Mouse (Mus musculus) layer of hippocampus, adult 18-20 months (tissue): Measurements from ENCODE around the gene Il9. TPM values are rescaled to one million over a fixed set of nuclear protein-coding genes. Genes with fewer than 3 reads are reported as not detected.
A peak's percentile ranks its signal among the peaks of the same experiment; 100 is the strongest.

Source experiments
- DNase-seq, 2 experiments: peaks; one replicate each; pipeline ENCODE4 v3.0.0; 2022; ENCODE audit warnings: low spot score in 2 of 2
- long read RNA-seq: library from polyadenylated mRNA; stranded (forward); transcript quantifications from one replicate; pipeline ENCODE4 v2.0.0, GENCODE M21; 2021
- total RNA-seq, 2 experiments: library from RNA; stranded (reverse); gene quantifications; 2 replicates each; pipeline ENCODE4 v1.2.3; 2021

The Il9 gene
- total RNA-seq = not detected
- long read RNA-seq = 0 reads

DNA sequence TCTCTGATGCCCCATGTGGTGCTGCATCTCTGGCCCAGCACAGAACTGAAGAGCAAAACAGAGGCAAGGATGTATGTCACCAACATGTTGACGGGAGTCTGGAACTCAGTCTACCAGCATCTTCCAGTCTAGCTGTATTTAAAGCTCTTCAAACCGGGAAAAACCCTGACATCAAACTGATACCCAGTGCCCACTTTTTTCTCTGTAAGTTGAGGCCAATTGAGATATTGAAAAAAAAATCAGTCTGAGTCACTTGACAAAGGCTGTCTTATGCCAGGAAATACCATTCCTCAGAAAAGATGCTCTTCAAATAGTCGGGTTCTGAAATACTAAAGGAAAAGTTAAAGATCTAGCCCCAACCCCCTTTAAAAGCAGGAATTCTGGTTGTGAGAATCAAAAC lies at the start of gene Il9:
Gene Il9, minus strand, starts transcription at position 101 of the 400 bp plus-strand sequence.
- DNase-seq = no peak

DNA sequence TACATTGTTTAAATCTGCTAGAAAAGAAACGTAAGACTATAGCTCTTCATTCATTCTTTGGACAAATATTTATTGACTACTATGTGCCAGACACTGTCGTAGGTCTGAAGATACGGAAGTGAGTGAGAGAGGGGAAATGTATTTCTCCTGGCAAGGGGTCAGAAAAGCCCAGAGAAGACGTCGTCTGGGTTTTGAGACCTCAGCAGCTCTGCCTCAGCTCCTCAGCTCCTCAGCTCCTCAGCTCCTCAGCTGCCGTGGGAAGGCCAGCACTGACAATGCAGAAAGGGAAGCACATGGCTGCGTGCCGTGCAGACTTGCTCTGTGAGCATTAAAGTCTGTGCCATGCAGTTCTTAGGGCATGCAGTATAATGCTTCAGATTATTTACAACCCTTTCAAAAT lies 47.6 kb upstream of the Il9 start:
- DNase-seq = no peak

DNA sequence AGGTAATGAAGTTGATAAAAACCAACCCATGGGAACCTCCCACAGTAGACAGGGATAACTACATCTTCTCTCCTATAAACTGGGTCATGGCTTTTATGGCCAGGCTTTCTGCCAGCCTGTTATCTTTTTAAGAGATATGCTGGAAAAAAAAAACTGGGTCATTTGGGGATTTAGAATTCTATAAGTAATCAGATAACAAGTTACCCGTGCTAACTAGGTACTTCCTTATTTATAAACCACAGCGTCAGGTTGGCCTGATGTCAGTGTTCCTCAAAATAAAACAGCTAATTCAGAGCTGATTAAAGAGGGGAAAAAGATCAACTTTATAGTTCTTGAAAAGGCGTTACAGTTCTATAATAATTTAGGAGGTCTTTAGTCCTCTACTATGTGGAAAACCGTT lies 47.0 kb upstream of the Il9 start:
- DNase-seq = no peak

DNA sequence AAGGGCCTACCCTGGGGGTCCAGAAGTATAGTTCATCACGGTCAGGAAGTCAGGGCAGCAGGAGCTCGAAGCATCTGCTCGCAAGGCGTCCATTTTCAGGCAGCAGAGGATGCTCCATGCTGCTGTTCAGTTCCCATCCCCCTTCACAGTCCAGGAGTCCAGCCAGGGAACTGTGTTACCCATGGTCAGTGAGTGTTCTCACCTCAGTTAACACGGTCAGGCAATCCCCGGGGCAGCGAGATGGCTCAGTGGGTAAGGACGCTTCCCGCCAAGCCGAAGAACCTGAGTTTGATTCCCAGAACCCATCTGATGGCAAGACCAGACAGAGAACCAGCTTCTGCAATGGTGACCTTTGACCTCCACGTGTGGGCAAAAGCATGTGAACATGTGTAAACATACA lies 46.2 kb upstream of the Il9 start:
- DNase-seq = no peak

DNA sequence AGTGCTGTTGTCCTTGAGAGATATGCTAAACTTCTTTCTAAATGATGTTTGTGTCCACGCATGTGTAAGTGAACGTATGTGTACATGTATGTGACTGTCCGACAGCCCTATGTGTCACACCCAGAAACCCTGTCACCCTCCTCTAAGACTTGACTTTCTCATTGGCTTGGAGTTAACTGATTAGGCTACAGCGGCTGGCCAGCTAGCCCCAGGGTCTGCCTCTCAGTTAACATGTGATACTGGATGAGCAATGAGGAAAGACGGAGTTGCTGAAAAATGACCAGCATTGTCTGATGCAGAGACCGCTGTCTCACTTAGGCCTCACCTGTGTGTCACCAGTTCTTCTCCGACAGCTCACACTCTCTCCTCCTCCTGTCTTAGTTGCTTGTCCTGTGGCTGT lies 45.8 kb upstream of the Il9 start:
- DNase-seq = no peak

DNA sequence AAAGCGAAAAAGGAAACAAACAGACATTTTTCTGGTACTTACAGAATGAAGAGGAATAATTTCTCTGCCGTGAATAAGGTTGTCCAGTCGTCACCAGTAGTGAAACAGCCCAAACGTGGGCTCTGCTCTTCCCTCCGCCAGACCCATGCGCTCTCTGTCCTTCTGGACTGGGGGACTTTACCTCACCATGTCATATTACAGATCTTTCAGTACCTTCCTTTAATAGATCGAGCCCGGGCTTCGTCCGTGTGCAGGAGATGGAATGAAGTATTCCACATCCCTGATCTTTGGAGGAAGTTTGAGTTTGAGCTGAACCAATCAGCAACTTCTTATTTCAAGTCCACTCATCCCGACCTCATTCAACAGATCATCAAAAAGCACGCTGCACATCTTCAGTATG lies 44.8 kb upstream of the Il9 start:
- no peak for DNase-seq

DNA sequence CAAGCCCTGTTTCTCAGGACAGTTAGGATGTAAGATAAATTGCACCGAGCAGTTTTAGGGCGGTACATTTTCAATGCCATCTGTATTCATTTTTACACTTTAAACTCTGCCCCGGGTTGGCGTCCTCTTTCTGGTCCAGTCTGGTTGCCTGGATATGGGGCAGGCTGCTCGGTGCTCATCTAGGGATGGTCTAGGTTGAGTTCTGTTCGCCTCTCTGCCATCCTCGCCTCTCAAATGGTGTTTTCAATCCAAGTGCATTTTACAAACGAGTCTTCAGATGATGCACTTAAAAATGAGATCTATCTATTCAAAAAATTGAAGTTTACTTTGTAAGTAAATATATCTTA lies 40.7 kb upstream of the Il9 start:
- no peak for DNase-seq

DNA sequence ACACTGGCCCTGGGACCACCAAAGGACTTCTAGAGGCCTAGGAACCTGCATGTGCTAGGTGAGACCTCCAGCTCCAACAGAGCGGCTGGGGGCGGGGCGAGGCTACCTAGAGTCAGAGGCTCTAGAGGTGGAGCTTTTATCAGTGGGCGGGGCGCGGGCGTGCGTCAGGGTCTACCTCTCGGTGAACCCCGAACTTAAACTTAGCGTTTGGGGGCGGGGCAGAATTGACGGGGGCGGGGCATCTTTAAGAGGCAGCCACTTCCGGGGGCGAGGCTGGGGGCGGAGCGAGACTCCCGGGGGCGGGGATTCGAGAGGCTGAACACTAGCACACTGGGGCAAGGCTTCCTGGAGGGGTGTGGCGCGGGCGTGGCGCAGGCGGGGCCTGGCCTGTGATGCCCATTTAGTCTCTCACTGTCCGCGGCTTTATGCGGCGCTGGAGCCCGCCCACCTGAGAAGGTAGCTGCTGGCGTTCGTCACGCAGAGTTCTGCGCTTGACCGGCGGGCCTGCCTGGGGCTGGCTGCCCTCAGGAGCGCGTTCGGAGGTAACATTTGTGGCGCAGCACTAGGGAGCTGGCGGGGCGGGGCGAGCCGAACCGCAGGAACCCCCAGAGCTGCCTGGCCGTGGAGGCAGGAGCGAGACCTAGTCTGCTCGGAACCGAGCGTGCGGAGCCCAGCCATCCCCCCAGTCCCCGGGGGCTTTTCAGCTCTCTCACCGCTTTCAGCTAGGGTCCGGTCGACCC lies 40.2 kb upstream of the Il9 start, which contains the start of gene Fbxl21:
Gene Fbxl21, plus strand, starts transcription at position 392 of the 740 bp plus-strand sequence.
- peak; percentile 88 to 93 for DNase-seq

DNA sequence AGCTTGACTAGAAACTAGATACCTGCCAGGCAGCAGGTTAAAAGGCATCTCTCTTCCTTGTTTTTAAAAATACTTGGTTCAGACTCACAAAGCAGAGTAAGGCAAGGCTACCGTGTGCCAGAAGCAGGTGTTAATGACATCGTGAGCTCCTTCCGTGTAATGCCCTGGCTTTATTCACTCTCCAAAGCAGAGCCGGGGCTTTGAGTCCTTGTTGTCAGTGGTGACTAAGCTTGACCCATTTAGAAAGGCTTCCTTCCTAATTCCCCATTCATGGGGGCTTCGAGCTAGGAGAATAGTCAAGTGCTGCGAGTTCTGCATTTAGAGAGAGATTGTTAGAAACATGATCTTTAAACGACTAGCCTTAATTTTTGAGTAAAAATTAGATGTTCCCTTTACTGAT lies 34.8 kb upstream of the Il9 start:
- DNase-seq = no peak

DNA sequence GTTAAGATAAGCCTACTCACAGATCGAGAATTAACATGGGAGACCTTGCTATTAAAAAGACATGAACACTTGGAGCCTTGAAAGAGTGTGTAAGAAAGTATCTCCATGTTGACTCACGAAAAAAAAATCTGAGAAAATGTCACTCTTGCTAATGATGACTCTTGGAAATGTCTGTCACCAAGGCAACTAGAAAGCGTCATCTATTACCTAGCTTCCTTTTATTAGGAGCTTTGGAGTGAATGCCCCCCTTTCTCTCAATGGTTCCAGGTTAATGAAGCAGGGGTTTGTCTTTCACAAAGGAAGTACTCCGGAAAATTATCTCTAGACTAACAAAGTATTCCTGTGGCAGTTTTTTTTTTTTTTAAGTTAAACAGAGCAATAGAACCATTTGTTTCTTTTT lies 34.3 kb upstream of the Il9 start:
- no peak for DNase-seq

DNA sequence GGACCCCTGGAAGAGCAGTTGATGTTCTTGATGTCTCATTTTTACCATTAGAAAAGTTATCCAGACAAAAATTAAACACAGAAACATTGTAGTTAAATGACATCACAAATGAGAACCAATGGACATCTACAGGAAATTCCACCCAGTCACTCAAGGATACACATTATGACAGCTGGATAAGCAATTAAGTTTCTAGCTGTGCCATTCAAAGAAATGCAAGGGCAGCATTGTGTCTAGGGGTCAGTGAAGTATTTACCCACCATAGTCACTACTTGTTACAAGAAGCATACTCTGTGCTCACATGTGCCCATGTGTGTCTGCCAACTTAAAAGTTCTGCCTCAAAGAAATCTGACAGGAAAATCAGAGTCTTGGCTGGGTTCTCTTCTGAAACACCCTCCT lies 31.5 kb upstream of the Il9 start:
- DNase-seq = no peak

DNA sequence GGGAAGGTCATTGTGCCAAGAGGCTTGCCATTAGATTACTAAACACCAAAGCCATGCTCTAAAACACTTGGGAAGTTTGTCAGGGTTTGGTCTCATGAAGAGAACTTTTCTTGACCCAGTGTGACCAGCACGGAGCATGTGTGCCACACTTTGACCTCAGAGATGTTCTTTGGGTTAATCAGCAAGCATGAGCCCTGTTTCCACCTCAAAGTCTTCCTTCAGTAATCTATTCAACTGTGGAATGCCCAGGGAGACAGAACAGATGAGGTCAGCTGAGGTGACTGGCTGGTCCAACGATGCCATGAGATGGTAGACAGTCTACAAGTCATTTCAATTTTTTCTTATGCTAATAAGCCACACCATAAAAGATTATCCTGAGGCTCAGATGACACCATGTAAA lies 27.8 kb upstream of the Il9 start:
- DNase-seq = no peak

DNA sequence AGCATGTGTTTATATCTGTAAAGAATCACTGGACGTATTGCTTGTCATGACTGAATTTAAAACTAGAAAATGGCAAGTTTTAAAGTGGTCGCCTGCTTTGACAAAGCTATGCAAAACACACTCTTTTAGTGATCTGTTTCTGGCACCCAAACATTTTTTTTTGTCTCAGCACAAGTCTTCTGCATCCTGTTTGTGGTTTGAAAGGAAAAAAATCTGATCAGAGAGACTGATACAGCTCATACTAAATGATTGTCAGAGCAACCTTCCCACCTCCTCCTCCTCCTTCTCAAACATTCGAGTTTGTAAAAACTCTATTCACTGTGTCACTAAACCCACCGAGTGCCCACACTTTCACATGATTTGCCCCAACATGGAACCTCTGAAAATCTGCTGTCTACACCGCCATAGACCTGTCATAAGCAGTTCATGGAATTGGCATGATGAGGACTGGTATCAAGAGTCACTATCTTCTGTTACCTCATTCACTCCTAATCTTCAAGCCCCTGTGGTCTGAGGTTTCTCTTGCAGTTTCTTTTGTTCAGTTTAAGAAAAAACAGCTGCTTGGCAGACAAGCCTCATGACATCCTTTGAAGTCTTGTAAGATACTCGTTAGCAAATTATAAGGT lies 24.9 kb upstream of the Il9 start:
- no peak for DNase-seq

DNA sequence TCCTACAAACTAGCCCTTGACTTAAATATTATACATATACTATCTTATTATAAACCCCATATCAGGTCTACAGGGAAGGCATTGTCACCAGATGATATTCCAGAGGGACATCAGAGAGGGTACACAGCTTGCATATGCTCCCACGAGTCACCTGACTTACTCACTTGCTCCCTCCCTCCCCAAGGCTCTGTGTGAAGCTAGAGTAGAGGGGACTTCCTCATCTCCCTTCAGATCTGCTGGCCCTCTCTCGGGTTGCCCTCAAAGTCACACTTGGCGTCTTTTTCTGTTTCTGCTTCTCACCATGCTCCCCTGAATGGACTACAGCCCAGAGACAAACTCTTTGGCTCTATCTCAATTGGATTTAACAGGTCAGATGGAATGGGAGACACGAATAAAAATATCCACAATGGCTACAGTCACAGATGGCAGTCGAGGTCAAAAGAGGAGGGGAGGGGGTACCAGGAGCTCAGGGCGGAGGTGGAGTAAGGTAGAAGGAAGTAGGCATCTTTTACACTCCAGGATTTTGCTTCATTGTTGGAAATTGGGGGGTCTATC lies 19.9 kb upstream of the Il9 start:
- no peak for DNase-seq

DNA sequence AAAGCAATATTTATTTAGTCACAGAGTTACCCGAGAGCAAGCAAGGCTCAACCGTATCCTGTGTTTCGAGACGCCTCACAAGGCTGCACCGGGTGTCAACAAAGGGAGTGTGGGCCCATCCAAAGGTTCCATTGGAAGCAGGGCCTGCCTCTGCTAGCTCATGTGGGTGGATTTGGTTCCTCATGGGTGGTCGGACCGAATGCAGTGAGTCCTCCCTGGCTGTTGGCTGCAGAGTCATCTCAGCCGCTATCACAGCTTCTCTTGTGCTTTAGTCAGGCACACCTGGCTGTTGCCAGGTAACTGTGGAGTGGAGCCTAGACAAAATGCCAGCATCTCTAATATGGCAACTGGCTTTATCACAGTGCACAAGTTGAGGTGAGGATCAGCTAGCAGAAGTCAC lies 18.6 kb upstream of the Il9 start:
- DNase-seq = no peak

DNA sequence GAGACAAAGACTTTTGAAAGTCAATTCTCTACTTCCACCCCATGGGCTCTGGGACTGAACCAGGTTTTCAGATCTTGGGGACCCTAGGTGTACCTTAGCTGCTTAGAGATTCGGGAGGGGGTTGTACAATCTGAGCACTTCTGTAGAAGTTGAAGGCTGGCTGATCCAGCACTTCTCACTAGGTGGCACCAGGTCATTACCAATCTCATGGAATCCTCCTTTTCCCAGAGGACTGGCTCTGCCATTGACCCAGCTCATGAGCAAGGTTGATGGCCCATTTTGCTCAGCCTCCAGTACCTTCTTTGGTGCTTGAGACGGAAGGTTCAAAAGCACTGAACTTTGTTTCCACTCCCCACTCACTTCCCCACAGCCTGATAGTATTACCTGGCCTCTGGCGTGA lies 18.1 kb upstream of the Il9 start:
- no peak for DNase-seq

DNA sequence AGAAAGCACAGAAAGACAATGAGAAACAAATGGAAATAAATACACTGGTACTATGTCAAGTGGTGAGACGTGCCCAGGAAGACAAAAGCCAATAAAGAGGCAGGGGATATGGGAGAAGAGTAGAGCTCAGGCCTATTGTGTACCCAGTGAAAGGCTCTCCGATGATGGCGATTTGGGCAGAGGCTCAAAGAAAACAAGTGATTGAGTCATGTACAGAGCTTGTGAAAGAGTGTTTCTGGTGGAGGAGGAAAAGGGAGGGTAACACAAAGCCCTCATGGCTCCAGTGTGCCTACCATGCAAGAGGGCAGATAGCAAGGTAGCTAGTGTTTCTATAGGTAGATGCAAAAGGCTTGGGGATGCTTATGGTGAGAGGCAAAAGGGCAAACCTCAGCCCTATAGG lies 12.4 kb upstream of the Il9 start:
- DNase-seq = no peak

DNA sequence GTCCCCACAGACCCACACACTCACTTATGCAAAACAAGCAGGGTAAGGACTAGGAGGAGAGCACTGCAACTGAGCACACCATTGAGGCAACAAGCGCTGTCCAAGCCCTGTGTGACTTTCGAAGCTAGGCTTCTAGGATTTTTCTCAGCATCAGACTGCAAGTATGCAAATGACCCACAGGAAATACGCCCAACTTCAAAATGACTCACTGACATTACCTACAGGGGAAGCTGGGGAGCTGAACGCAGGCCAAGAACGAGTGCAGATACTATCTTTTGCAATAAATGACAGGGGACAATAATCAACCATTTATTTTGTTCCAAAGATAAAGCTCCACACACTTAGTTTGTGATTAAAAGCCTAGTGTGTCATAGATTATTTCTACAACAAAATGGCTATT lies 6.0 kb upstream of the Il9 start:
- DNase-seq = no peak

DNA sequence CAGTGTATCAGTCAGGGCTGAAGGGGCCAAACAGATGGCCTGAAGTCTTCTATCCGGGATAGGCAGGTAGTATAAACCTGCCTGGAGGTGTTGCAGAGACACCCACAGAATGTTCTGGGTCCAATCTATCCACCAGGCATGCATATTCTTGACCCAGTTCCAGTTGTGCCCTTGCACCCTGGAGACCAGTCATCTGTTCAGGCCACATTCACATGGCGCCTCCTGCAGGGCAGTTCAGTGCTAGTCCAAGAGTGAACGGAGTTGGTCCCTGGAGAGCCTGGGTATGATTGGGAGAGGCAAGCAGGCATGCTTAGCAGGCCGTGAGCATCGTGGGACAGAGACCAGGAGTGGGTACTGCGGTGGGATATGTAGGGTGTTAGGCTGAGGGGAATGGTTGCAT lies 4.0 kb downstream of the Il9 start:
- DNase-seq = no peak

DNA sequence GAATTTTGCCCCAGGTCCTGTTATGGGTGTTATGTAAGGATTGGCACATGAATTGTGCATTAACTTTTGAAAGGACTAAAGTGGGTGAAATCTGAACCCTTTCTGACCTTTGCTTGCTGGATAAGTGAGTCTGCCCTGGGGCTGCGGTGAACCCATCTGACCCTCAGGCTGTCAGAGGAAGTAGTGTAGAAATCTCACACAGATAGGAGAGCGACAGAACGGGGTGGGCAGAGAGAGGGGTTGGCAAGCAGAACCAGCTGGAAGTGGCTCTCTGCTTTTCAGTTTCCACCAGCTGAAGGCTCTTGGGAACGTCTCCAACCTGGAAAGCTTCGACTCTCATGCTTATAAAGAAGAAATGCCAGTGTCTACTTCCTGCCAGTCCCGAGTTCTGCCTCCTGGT lies 4.8 kb downstream of the Il9 start:
- DNase-seq = peak; percentile 56 to 77

DNA sequence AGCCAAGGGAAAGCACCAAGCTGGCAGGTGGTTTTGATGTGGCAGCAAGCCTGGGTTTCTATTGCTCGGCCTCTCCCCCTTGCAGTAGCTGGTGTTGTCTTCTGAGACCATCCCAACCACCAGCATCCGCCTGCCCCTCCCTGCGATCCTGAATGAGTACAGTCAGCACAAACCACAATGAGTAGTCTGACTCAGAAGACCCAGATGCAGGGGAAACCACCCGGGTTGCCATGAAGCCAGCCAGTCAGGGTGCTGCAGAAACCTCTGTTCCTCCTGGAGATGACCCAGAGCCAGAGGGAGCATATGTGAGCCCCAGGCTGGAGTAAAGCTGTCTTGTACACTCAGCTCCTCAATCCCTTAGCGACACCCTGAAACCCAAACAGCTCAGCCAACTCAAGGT lies 5.3 kb downstream of the Il9 start:
- DNase-seq = no peak

DNA sequence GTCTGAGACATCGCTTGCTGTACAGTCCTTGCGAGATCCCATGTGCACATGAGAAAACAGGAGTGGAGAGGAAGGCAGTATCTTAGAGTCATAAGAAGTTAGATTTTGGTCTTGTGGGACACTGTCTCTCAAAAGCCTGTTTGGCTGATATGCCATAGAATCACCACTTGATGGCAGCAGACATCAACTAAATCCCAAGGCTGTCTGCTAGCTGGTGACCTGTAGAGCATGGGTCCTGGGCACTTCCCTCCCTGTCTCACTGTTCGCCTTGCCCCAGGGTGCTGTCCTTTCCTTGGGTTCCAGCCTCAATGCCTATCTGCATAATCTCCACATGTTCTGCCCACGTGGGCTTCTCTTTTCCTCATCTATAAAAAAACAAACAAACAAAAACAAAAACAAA lies 6.7 kb downstream of the Il9 start:
- DNase-seq = peak; percentile 14 to 61

DNA sequence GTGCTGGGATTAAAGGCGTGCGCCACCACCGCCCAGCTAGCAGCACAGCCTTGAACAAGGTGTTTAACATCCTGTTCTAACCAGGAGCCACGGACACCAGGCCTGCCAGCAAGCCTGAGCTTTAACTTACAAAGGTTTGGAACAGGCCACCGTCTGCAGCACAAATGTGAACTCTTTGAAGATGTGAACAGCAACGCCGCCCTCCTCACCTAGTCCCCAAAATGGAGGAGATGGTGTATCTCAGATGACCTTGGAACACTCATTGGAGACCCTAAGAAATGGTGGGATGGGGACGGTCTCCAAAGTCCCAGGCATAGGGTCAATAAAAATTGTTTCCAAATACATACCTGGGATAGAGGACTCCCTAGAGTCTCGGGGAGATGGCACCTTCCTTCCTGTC lies 9.4 kb downstream of the Il9 start:
- no peak for DNase-seq
